Mouse (Mus musculus) testis, adult 2 months (tissue): ENCODE data around the gene Tm4sf19. TPM values are rescaled to one million over a fixed set of nuclear protein-coding genes. Genes with fewer than 3 reads are reported as not detected.

ENCODE experiments used
- H3K27ac ChIP-seq: fragments of 200-500 bp; 2 replicates; pipeline ENCODE4 v1.5.1; 2012; ENCODE audit warnings: low read depth, low read length; ENCODE audit not compliant: control insufficient read depth, insufficient read depth
- H3K27me3 ChIP-seq: fragments of 200-500 bp; 2 replicates; pipeline ENCODE4 v1.6.1; 2012; ENCODE audit warnings: mild to moderate bottlenecking, low read length, moderate library complexity; ENCODE audit not compliant: control insufficient read depth, insufficient read depth
- H3K36me3 ChIP-seq: fragments of 200-500 bp; 2 replicates; pipeline ENCODE4 v1.6.1; 2012; ENCODE audit warnings: mild to moderate bottlenecking, low read length; ENCODE audit not compliant: control insufficient read depth, insufficient read depth
- H3K4me1 ChIP-seq: fragments of 200-500 bp; 2 replicates; pipeline ENCODE4 v1.6.1; 2012; ENCODE audit warnings: low read length; ENCODE audit not compliant: control insufficient read depth, insufficient read depth
- H3K4me3 ChIP-seq: fragments of 200-500 bp; 2 replicates; pipeline ENCODE4 v1.5.1; 2012; ENCODE audit warnings: low read depth, mild to moderate bottlenecking, low read length, moderate library complexity, mixed read lengths; ENCODE audit not compliant: control insufficient read depth
- CTCF ChIP-seq: fragments of 200-500 bp; IDR thresholded peaks from 2 replicates; pipeline ENCODE4 v1.5.1; 2012; ENCODE audit warnings: low read depth, mild to moderate bottlenecking, inconsistent platforms, low read length, moderate library complexity; ENCODE audit not compliant: control insufficient read depth, insufficient read depth, insufficient replicate concordance
- POLR2A ChIP-seq: fragments of 200-500 bp; IDR thresholded peaks from 2 replicates; pipeline ENCODE4 v1.6.1; 2012; ENCODE audit warnings: low read depth, mild to moderate bottlenecking, inconsistent platforms, low read length, moderate library complexity; ENCODE audit not compliant: control insufficient read depth
- polyA plus RNA-seq: library from polyadenylated mRNA; depleted of rRNA; stranded (reverse); fragments of >200 nt; gene quantifications from 2 replicates; pipeline ENCODE4 v1.2.3, GENCODE M21; 2012

Tm4sf19 gene
- polyA plus RNA-seq, 1 experiment = 4.0 TPM

DNA sequence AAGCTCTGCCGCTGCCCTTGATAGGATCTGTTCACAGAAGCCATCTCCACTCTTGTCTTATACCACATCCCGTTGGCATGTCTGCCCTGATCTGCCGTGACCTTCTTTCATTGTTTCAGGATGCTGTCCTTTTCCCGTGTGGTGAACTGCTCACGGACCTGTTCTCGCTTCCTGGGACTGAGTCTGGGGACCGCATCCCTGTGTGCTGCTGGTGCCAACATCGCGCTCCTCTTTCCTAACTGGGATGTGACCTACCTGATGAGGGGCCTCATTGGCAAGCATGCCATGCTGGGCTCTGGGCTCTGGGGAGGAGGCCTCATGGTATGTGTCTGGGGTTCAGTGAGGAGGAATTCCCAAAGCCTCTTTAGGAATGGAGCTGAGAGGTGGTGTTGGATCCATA is 5.4 kb downstream of the Tm4sf19 start:
- H3K4me1 ChIP-seq = peaks cover under 1% of the 10 kb centered on the region
- H3K27me3 ChIP-seq = no peaks in the 10 kb centered on the region
- no peak overlapping the region for H3K27ac ChIP-seq
- TF ChIP-seq CTCF (no peak), POLR2A (no peak)
- no peaks in the 10 kb centered on the region for H3K36me3 ChIP-seq
- H3K4me3 ChIP-seq = no peak overlapping the region

DNA sequence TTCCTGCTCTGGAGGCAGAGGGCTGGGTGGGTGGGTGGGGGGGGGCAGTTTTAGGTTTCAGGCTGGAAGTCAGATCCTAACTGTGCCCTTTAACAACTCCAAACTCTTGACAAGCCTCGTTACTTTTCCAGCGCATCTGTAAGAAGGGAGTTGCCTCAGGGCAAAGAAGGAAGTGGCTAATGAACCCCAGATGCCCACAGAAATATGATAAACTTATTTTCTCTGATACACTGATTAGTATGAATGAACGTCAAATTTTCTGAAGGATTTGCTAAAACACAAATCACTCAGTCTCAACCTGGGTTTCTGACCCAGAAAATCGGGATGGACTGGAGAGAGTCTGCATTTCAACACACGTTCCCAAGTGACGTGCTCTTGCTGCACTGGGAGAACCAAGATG is 6.4 kb downstream of the Tm4sf19 start:
- Histone ChIP-seq H3K36me3 (no peaks in the 10 kb centered on the region), H3K27me3 (no peaks in the 10 kb centered on the region), H3K27ac (no peak overlapping the region), H3K4me1 (no peaks in the 10 kb centered on the region), H3K4me3 (no peak overlapping the region)
- TF ChIP-seq CTCF (no peak), POLR2A (no peak)

DNA sequence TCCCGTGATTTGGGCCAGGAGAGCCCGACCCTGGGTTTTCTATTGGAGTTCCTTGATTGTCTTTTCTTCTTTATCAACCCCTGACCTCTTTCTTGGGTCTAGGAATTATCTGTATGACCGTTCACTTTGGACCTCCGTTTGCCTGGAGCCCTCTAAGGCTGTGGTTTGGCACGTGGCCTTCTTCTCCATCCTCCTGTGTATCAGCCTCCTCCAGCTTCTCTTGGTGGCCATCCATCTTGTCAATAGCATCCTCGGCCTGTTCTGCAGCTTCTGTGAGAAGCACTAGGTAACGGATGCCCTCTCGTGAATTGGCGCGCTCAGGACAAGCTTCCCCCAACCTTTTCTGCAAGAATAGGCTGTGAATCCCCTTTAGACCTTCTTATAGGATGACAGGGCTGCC is 7.4 kb downstream of the Tm4sf19 start:
- Histone ChIP-seq H3K27ac (no peak overlapping the region), H3K4me1 (no peaks in the 10 kb centered on the region), H3K4me3 (no peak overlapping the region), H3K36me3 (no peaks in the 10 kb centered on the region), H3K27me3 (no peaks in the 10 kb centered on the region)
- TF ChIP-seq POLR2A (no peak), CTCF (no peak)

DNA sequence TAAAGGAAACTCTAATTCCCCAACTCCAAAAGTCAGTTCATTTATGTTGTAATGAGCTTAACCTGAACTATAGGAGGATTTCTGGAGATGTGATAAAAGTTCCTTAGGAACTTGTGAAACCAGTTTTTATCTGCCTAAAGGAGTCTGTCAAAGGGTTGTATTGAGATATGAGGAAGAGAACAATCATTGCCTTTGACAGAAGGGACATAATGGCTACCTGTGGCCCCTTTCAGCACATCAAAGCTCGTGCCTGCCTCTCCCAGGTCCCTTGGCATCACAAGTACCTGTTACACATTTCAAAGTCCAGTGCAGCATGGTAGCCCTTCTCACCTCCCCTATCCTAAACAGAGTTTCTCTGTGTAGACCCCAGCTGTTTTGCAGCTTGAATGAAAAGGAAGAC is 17.2 kb downstream of the Tm4sf19 start:
- Histone ChIP-seq H3K27me3 (no peaks in the 10 kb centered on the region), H3K27ac (no peak overlapping the region), H3K4me1 (peaks cover 5% of the 10 kb centered on the region; the same call in 1 of the 2 replicates), H3K36me3 (no peaks in the 10 kb centered on the region), H3K4me3 (no peak overlapping the region)
- no peak for TF ChIP-seq CTCF
- TF ChIP-seq POLR2A = no peak

DNA sequence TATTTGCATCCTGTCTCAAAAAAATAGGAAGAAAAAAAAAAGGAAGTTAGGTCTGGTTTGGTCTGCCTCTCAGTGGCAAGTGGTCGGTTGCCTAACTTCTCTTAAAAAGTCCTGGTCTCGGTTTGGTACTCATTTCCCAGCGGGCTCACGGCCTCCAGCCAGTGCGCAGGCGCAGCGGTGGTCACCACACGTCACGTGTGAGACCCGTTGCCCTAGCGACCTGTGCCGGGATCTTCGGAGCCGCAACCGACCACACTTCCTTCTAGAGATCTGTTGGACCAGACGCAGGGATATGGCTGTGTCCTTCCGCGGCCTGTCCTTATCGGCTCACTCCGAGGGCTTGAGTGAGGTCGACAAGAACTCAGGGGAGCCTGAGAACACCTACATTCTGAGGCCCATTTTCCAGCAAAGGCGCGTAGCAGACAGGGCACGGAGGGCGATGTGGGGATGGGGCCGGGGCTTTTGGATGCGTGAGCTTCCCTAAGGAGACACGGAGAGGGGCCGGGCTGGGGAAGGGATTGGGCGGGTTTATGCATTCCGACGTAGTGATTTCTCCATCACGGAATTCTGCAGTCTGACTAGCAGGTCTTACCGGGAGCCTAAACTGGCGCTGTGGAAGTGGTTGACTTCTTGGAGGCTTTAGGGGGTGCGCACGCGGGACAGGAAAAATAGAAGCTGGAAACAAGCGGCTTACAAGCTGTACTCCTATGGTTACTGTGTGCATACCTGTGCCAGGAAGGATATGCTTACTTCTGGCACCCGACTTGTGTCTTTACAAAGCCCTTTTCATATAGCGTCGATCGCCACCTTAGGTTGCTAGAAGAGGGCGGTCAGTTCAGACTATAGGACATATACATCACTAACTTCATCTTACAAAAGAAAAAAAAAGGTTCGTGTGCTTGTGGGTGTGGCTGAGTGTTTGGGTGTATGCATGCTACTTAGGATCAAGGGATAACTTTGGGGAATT is 19.5 kb downstream of the Tm4sf19 start, which contains the start of gene Tctex1d2:
TSS of gene Tctex1d2 (plus strand) at position 186 of the 967 bp plus-strand sequence.
- TF ChIP-seq POLR2A = peak; percentile 94
- no peak for TF ChIP-seq CTCF
- Histone ChIP-seq H3K36me3 (no peaks in the 10 kb centered on the region), H3K4me3 (peak within 1 kb of the TSS; percentile 92), H3K4me1 (peaks cover 5% of the 10 kb centered on the region; the same call in 1 of the 2 replicates), H3K27ac (peak within 1 kb of the TSS; percentile 88), H3K27me3 (no peaks in the 10 kb centered on the region)

DNA sequence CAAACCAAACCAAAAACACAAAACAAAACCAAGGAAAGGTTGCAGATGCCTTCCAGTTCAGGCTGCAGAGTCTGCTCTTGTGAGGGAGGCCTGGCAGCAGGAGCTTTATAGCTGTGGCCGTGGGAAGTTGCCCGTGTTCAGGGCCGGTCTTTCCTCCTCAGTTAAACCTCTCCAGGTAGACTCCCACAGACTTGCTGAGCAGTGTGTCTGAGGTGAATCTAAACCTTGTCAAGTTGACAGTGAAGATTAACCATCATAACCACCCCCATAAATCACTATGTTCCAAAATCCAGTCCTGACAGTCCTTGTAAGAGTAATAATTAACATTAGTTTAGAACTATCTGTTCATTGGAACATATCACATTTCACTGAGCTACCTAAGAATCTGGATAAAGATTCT is 27.2 kb downstream of the Tm4sf19 start:
- 0 out of 2 replicates have a peak, but pooled peaks cover 1% of the 10 kb centered on the region for H3K36me3 ChIP-seq
- no peak overlapping the region for H3K4me3 ChIP-seq
- no peak for TF ChIP-seq POLR2A
- no peak for TF ChIP-seq CTCF
- H3K27ac ChIP-seq = no peak overlapping the region
- no peaks in the 10 kb centered on the region for H3K27me3 ChIP-seq
- no peaks in the 10 kb centered on the region for H3K4me1 ChIP-seq

DNA sequence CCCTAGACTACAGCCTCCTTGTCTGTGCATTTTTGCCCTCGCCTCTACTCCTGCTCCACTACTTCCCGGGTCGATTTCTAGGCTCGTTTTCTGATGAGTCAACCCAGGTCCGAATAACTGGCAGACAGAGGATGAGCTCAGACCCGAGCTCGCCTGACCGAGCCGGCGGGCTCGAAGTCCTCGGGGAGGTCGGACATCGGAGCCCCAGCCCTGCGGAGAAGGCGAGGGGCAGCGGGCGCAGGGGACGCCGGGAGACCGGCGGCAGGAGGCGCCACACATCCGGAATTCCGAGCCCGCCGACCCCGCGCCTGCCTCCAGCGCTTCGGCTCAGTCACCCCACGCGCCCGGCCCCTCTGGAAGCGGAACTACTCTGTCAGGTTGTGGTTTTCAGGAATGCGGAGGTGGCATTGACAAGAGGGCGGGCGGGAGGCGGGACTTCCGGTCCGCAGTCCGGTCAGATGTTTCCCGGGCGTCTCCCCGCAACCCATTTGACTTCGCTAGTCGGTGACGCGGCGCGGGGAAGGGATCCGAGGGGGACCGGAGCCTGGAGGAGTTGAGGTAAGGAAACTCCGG is 30.3 kb downstream of the Tm4sf19 start, which contains the start of gene Pcyt1a:
TSS of gene Pcyt1a (plus strand) at position 448 of the 573 bp plus-strand sequence.
- H3K4me3 ChIP-seq = peak within 1 kb of the TSS; percentile 95
- peak within 1 kb of the TSS; percentile 88 for H3K27ac ChIP-seq
- no peak; the same call in 1 of the 2 replicates for TF ChIP-seq POLR2A
- H3K27me3 ChIP-seq = no peaks in the 10 kb centered on the region
- H3K4me1 ChIP-seq = no peaks in the 10 kb centered on the region
- H3K36me3 ChIP-seq = 0 out of 2 replicates have a peak, but pooled peaks cover 1% of the 10 kb centered on the region
